Mouse (Mus musculus) adrenal gland (tissue): ENCODE results near the gene Txnl4b.

Source experiments
- intact Hi-C: fragments of 180-260 bp; cut with DNase I; formaldehyde crosslinking; loops from one replicate; pipeline ENCODE4 v1.15.1; 2025
- long read RNA-seq, 2 experiments: library from polyadenylated mRNA; unstranded; transcript quantifications; one replicate each; pipeline ENCODE4 v2.0.0; 2020; ENCODE audit warnings: borderline replicate concordance in 1 of 2; ENCODE audit not compliant: insufficient replicate concordance in 1 of 2

Gene Txnl4b
- long read RNA-seq, experiment 1, transcript Txnl4b-201 (4 exons, 1,890 nt) = major isoform, 35 of 35 reads
- long read RNA-seq, experiment 1, partial matches to known transcripts = 0 of 35 reads
- long read RNA-seq, experiment 1, other reads (novel, unspliced or antisense) = 0 of 35 reads
- long read RNA-seq, experiment 2, transcript Txnl4b-201 (4 exons, 1,890 nt) = major isoform, 21 of 22 reads
- long read RNA-seq, experiment 2, partial matches to known transcripts = 0 of 22 reads
- long read RNA-seq, experiment 2, other reads (novel, unspliced or antisense) = 1 of 22 reads

GRCm38 (mm10) chr8:109565498-109566333 lies at the start of gene Txnl4b, which contains the start of gene Dhx38:
Gene Txnl4b, plus strand, starts transcription at chr8:109565892.
Gene Dhx38, minus strand, starts transcription at chr8:109565861.
- intact Hi-C loops = loop anchor here (2.0 to 10.0 kb wide), 2 partner anchors 41 to 1981 kb away; partner anchors contain the start of gene Psmd7

GRCm38 (mm10) chr8:109524008-109524407 lies 41.7 kb upstream of the Txnl4b start:
- intact Hi-C loops = no loop called here

- intact Hi-C loops = no loop called here
These were observed 30.3 kb upstream of the Txnl4b start for GRCm38 (mm10) chr8:109535140-109535990.

GRCm38 (mm10) chr8:109536703-109537102 lies 29.0 kb upstream of the Txnl4b start:
- intact Hi-C loops = no loop called here

GRCm38 (mm10) chr8:109542165-109542564 lies 23.5 kb upstream of the Txnl4b start:
- intact Hi-C loops = no loop called here

- intact Hi-C loops = no loop called here
These were observed 22.8 kb upstream of the Txnl4b start for GRCm38 (mm10) chr8:109542748-109543519.

GRCm38 (mm10) chr8:109544049-109544448 lies 21.6 kb upstream of the Txnl4b start:
- intact Hi-C loops = no loop called here

- intact Hi-C loops = no loop called here
These were observed 14.0 kb upstream of the Txnl4b start for GRCm38 (mm10) chr8:109551663-109552062.

GRCm38 (mm10) chr8:109563881-109564280 lies 1.8 kb upstream of the Txnl4b start:
- intact Hi-C loops = loop anchor here (10.0 kb wide), 1 partner anchor 1979 kb away; the partner anchor contains the start of gene Psmd7

GRCm38 (mm10) chr8:109564766-109565165 lies 926 bp upstream of the Txnl4b start:
- intact Hi-C loops = loop anchor here (10.0 kb wide), 1 partner anchor 1980 kb away; the partner anchor contains the start of gene Psmd7

GRCm38 (mm10) chr8:109571139-109571538 lies 5.4 kb downstream of the Txnl4b start:
- intact Hi-C loops = no loop called here

- intact Hi-C loops = no loop called here
These were observed 10.6 kb downstream of the Txnl4b start for GRCm38 (mm10) chr8:109576311-109576710.

GRCm38 (mm10) chr8:109578900-109579301 lies 13.2 kb downstream of the Txnl4b start, which contains the start of gene Hp:
Gene Hp, minus strand, starts transcription at chr8:109579172.
- intact Hi-C loops = no loop called here

GRCm38 (mm10) chr8:109584293-109584692 lies 18.6 kb downstream of the Txnl4b start:
- intact Hi-C loops = no loop called here

- intact Hi-C loops = no loop called here
These were observed 19.1 kb downstream of the Txnl4b start for GRCm38 (mm10) chr8:109584830-109585229.

GRCm38 (mm10) chr8:109585652-109586051 lies 20.0 kb downstream of the Txnl4b start:
- intact Hi-C loops = no loop called here

GRCm38 (mm10) chr8:109586972-109587504 lies 21.3 kb downstream of the Txnl4b start:
- intact Hi-C loops = no loop called here

GRCm38 (mm10) chr8:109590901-109591300 lies 25.2 kb downstream of the Txnl4b start:
- intact Hi-C loops = no loop called here

GRCm38 (mm10) chr8:109591367-109591766 lies 25.7 kb downstream of the Txnl4b start:
- intact Hi-C loops = no loop called here

GRCm38 (mm10) chr8:109592164-109592563 lies 26.5 kb downstream of the Txnl4b start:
- intact Hi-C loops = no loop called here
